Mouse (Mus musculus): ENCODE data around the gene Zer1.

- TF ChIP-seq CTCF (IDR thresholded peaks at IDR 0.05; ENCODE audit: control insufficient read depth, insufficient read depth, insufficient read length) = no peak
- peak; percentile 85 for TF ChIP-seq MAX (IDR thresholded peaks at IDR 0.05)
Observed at GRCm38 (mm10) chr2:30133613-30134377, 9.4 kb upstream of the Zer1 start, which contains the start of gene Tbc1d13.

Data from C2C12 (cell line).